Comparison of ENCODE assay signal across 1 mouse cellular context in the genomic region with DNA sequence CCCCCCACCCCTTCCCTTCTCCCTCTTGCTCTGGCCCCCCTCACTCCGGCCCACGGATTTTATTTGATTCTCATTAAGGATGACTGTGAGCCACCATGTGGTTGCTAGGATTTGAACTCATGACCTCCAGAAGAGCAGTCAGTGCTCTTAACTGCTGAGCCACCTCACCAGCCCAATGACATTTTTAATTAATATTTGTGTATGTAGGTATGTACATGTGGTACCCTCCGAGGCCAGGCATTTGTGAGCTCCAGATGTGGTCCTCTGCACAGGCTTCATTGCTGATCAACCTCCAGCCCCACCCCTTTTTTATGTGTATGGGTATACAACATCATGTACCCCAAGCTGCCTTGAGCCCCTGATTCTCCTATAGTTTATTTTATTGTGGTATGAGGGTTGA.
TF ChIP-seq lines count a peak whose summit lies in the region.

No protein-coding gene starts in this region.

TF ChIP-seq in myocyte, 11 proteins besides CTCF, POLR2A, EP300 and RAD21 (continued from another document):
- TF ChIP-seq CEBPB (IDR thresholded peaks at IDR 0.05; ENCODE audit: insufficient read depth, poor library complexity, severe bottlenecking) (no peak), E2F4 (IDR thresholded peaks at IDR 0.05; ENCODE audit: insufficient read depth) (no peak), TCF3 (IDR thresholded peaks at IDR 0.05; ENCODE audit: insufficient read length, low read depth) (no peak), MAX (IDR thresholded peaks at IDR 0.05; ENCODE audit: low read depth) (no peak), USF1 (IDR thresholded peaks at IDR 0.05; ENCODE audit: low read depth) (no peak), REST (IDR thresholded peaks at IDR 0.05; ENCODE audit: insufficient read depth, insufficient read length) (no peak), MYOD1 (IDR thresholded peaks at IDR 0.05; ENCODE audit: control insufficient read depth in 1 of 3, insufficient read length in 2 of 3, low read depth in 2 of 3) (no peak), MYOG (IDR thresholded peaks at IDR 0.05; ENCODE audit: control insufficient read depth in 1 of 3, insufficient read depth in 1 of 3, insufficient read length in 2 of 3, low read depth in 2 of 3) (no peak), TCF12 (IDR thresholded peaks at IDR 0.05; ENCODE audit: insufficient read depth, poor library complexity, severe bottlenecking) (no peak), SRF (IDR thresholded peaks at IDR 0.05; ENCODE audit: control insufficient read depth, insufficient read length, low read depth) (no peak)
